Comparison of ENCODE assay signal across 1 mouse cellular context in the genomic region with DNA sequence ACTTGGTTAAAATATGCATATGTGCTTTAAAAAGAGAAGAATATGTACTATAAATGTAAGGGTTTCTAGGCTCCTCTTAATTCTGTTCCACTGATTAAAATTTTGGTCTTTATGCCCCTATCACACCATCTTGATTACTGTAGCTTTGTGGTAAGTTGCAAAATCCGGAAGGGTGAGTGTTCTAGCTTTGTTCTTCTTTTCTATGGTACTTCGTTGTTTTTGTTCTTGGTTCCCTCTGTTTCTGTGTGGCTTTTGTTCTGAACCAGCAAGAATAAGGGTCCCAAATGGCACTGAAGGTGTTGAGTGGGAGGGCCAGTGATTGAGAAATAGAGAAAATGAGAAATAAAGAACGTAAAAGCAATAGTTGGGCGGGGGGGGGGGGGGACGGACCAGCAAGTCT.
TF ChIP-seq lines count a peak whose summit lies in the region.

No protein-coding gene starts in this region.

TF ChIP-seq in CH12.LX, 34 proteins besides CTCF, POLR2A, EP300 and RAD21:
- TF ChIP-seq ZMIZ1 (IDR thresholded peaks at IDR 0.05; ENCODE audit: low read depth, low read length) (no peak), PAX5 (IDR thresholded peaks at IDR 0.05; ENCODE audit: low read length) (no peak), MAX (IDR thresholded peaks at IDR 0.05; ENCODE audit: low read length) (no peak), CHD2 (IDR thresholded peaks at IDR 0.05; ENCODE audit: low read length) (no peak), UBTF (IDR thresholded peaks at IDR 0.05; ENCODE audit: low read depth, low read length) (no peak), MAZ (IDR thresholded peaks at IDR 0.05; ENCODE audit: low read depth, low read length) (no peak), JUN (IDR thresholded peaks at IDR 0.05; ENCODE audit: insufficient read depth, low read depth, low read length) (no peak), TBP (conservative IDR thresholded peaks at IDR 0.05; ENCODE audit: low read depth, low read length) (no peak), ZC3H11A (IDR thresholded peaks at IDR 0.05; ENCODE audit: low read depth, low read length) (no peak), SMC3 (IDR thresholded peaks at IDR 0.05; ENCODE audit: low read depth, low read length) (no peak)
